20 mouse cellular contexts compared by ENCODE assay signal in the genomic region with DNA sequence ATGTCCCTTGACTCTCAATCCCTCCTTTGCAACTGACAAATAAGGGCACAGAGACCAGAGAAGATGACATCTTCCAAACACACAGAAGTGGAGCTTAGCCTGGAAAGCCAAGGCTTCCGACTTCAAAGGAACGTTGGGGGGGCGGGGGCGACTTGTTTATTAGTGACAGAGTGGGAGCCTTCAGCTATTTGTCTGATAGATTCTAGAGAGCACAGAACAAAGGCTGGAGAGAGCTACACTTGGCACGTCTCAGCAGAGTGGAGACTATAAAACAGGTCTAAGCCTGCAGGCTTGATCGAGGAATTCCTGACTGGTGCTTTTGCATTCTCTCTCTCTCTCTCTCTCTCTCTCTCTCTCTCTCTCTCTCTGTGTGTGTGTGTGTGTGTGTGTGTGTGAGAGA. TPM values are rescaled to one million over a fixed set of nuclear protein-coding genes. Genes with fewer than 3 reads are reported as not detected.
DNase-seq lines count a peak whose midpoint lies in the region; ATAC-seq lines count a peak whose summit lies in the region.
"Had no signal": no experiment of that assay in that cellular context is flagged by ENCODE, and none has a peak within 500 bp of the region (broad histone marks: within the 10 kb centered on the region; RNA-seq: fewer than 3 reads in every experiment).

No protein-coding gene starts in this region.

- H3K27ac ChIP-seq in embryonic facial prominence, embryonic 11.5 days (replicated peaks; ENCODE audit: low read depth, low read length), result no peak overlapping the region

- no peaks in the 10 kb centered on the region for H3K27me3 ChIP-seq in embryonic facial prominence, embryonic 11.5 days (ENCODE audit: control insufficient read depth, insufficient read depth, low read length)
- H3K27me3 ChIP-seq: CH12.LX; heart, embryonic 12.5 days had no signal

- WGBS in embryonic facial prominence, embryonic 11.5 days, result 68% methylated on average over 6 of the region's 6 CpGs

- H3K9me3 ChIP-seq in embryonic facial prominence, embryonic 11.5 days (replicated peaks; ENCODE audit: control insufficient read depth, low read length), result no peaks in the 10 kb centered on the region
- H3K9me3 ChIP-seq: heart, embryonic 12.5 days had no signal

- ATAC-seq in embryonic facial prominence, embryonic 11.5 days (replicated peaks; ENCODE audit: insufficient number of reproducible peaks, low FRiP score, low TSS enrichment, low read depth), result no peak
- ATAC-seq: forebrain, postnatal 0 days; inflammation-experienced regulatory T-cells, adult 6 months had no signal

- peak; percentile 50 to 66 for DNase-seq in kidney, postnatal 4 days
- DNase-seq in kidney, adult 11 months, result no peak
- peak; percentile 66 for DNase-seq in urinary bladder, postnatal 14 days (ENCODE audit: low spot score)
- no peak for DNase-seq in urinary bladder, adult 2 months (ENCODE audit: low spot score)
- DNase-seq in embryonic facial prominence, embryonic 11.5 days (ENCODE audit: low spot score), result peak; percentile 54
- no peak for DNase-seq in left cerebral cortex, postnatal 36 days (ENCODE audit: low spot score in 2 of 2)
- no peak for DNase-seq in right cerebral cortex, postnatal 14 days
- DNase-seq: cerebellum, postnatal 10 days; forebrain, postnatal 0 days; gastrocnemius, postnatal 36 days; liver; thymus, postnatal 4 days had no signal

- H3K9ac ChIP-seq in embryonic facial prominence, embryonic 11.5 days (replicated peaks; ENCODE audit: low read length), result no peak overlapping the region
- H3K9ac ChIP-seq: forebrain, postnatal 0 days; heart, embryonic 12.5 days had no signal

- no peak overlapping the region for H3K4me2 ChIP-seq in embryonic facial prominence, embryonic 11.5 days (ENCODE audit: low read depth, low read length)
- H3K4me2 ChIP-seq: heart, embryonic 12.5 days had no signal

- no peaks in the 10 kb centered on the region for H3K4me1 ChIP-seq in embryonic facial prominence, embryonic 11.5 days (ENCODE audit: control insufficient read depth, insufficient read depth, low read length)

- no peaks in the 10 kb centered on the region for H3K36me3 ChIP-seq in embryonic facial prominence, embryonic 11.5 days (replicated peaks; ENCODE audit: control insufficient read depth, insufficient read depth, low read depth, low read length)
- H3K36me3 ChIP-seq: heart, embryonic 12.5 days had no signal

- intact Hi-C loops in left cerebral cortex, postnatal 36 days (cut with DNase I), result no loop called here

- no peak overlapping the region for H3K4me3 ChIP-seq in embryonic facial prominence, embryonic 11.5 days (ENCODE audit: low read depth, low read length)
- H3K4me3 ChIP-seq: heart, embryonic 12.5 days had no signal

RNA-seq across cellular contexts. Expression of gene Sgpl1, which starts 3.1 kb away (rescaled TPM):
- 197 and 200 TPM in 2 replicates for polyA plus RNA-seq in urinary bladder, adult 2 months (2012; rRNA removed)
- 88.5 and 92.4 TPM in 2 replicates for polyA plus RNA-seq in embryonic facial prominence, embryonic 11.5 days (2014; fragmentation: Nextera tagmentation; extraction: Ambion mirVana)
- total RNA-seq in left cerebral cortex, postnatal 36 days (2021), result 10 to 100 TPM; 21.5 to 26.4 TPM

RNA-seq across cellular contexts. Expression of gene Tbata, which starts 21.1 kb away (rescaled TPM):
- 0.58 and 0.91 TPM in 2 replicates for polyA plus RNA-seq in urinary bladder, adult 2 months (2012; rRNA removed)
- polyA plus RNA-seq in embryonic facial prominence, embryonic 11.5 days (2014; fragmentation: Nextera tagmentation; extraction: Ambion mirVana), result not detected in 2 replicates
- 1 to 10 TPM in 1 of 2 experiments, under 1 TPM in 1; 0.57 to 1.0 TPM for total RNA-seq in left cerebral cortex, postnatal 36 days (2021)
- total RNA-seq: hematopoietic stem cell, adult 5-6 weeks; megakaryocyte, adult 5-6 weeks; monocyte, adult 5-6 weeks had no signal
- polyA plus RNA-seq: heart, embryonic 12.5 days; inflammation-experienced regulatory T-cells, adult 6 months; neural tube, embryonic 14.5 days; small intestine, adult 2 months had no signal

Comparison
In these comparisons a context has a peak if more than half of its experiments do, and no peak if none do; other contexts are left out.
1. DNase-seq: peak in kidney, postnatal 4 days (2 of 2), urinary bladder, postnatal 14 days (single experiment) and embryonic facial prominence, embryonic 11.5 days (single experiment); none in kidney, adult 11 months (single experiment), urinary bladder, adult 2 months (single experiment), left cerebral cortex, postnatal 36 days (0 of 2) and right cerebral cortex, postnatal 14 days (single experiment).